Mouse (Mus musculus) limb, embryonic 15.5 days (tissue): ENCODE measurements around the gene Ifnar1. TPM values are rescaled to one million over a fixed set of nuclear protein-coding genes. Genes with fewer than 3 reads are reported as not detected.

Source experiments
- ATAC-seq: fragments of 200-750 bp; cut with Nextera tagmentation; 2 replicates; pipeline ENCODE4 v1.8.0; 2017; ENCODE audit warnings: low read depth, moderate TSS enrichment; ENCODE audit not compliant: insufficient number of reproducible peaks, low FRiP score, low TSS enrichment
- H3K27ac ChIP-seq: fragments of 300-500 bp; sonication (generic); 2 replicates; pipeline ENCODE4 v1.5.1; 2015; ENCODE audit warnings: moderate library complexity, mild to moderate bottlenecking, inconsistent platforms
- H3K27me3 ChIP-seq: fragments of 300-500 bp; sonication (generic); 2 replicates; pipeline ENCODE4 v1.6.1; 2015; ENCODE audit warnings: inconsistent platforms
- H3K36me3 ChIP-seq: fragments of 300-500 bp; sonication (generic); 2 replicates; pipeline ENCODE4 v1.6.1; 2015; ENCODE audit warnings: inconsistent platforms
- H3K4me1 ChIP-seq: fragments of 300-500 bp; sonication (generic); 2 replicates; pipeline ENCODE4 v1.6.1; 2015; ENCODE audit warnings: inconsistent platforms
- H3K4me2 ChIP-seq: fragments of 300-500 bp; sonication (generic); 2 replicates; pipeline ENCODE4 v1.6.1; 2015; ENCODE audit warnings: mild to moderate bottlenecking, inconsistent platforms
- H3K4me3 ChIP-seq: fragments of 300-500 bp; sonication (generic); 2 replicates; pipeline ENCODE4 v1.5.1; 2015; ENCODE audit warnings: mild to moderate bottlenecking, inconsistent platforms
- H3K9ac ChIP-seq: fragments of 300-500 bp; sonication (generic); 2 replicates; pipeline ENCODE4 v1.6.1; 2015; ENCODE audit warnings: inconsistent platforms
- H3K9me3 ChIP-seq: fragments of 300-500 bp; sonication (generic); 2 replicates; pipeline ENCODE4 v1.6.1; 2016; ENCODE audit warnings: inconsistent platforms
- WGBS: fragments of 180-500 bp; shearing (Covaris S2); methylation state at CpG from one replicate; pipeline ENCODE4 v1.1.7; 2015; 5-methylcytosine and 5-hydroxymethylcytosine counted together
- polyA plus RNA-seq: library from polyadenylated mRNA; unstranded; fragments of >200 nt; fragmentation: Nextera tagmentation; extraction: Ambion mirVana; gene quantifications from 2 replicates; pipeline ENCODE4 v1.2.1, GENCODE M21; 2015

Ifnar1 gene
- polyA plus RNA-seq, 1 experiment from 2014 or later, result 55.0 TPM

- ATAC-seq, result no peak
- H3K27me3 ChIP-seq, result no peaks in the 10 kb centered on the region
- H3K4me3 ChIP-seq, result no peak overlapping the region
- H3K36me3 ChIP-seq, result no peaks in the 10 kb centered on the region
- H3K4me2 ChIP-seq, result no peak overlapping the region
- H3K9ac ChIP-seq, result no peak overlapping the region
- H3K9me3 ChIP-seq, result no peaks in the 10 kb centered on the region
- H3K4me1 ChIP-seq, result no peaks in the 10 kb centered on the region
- no peak overlapping the region for H3K27ac ChIP-seq
Measured at GRCm38 (mm10) chr16:91480517-91480916, 4.5 kb upstream of the Ifnar1 start.

- H3K27me3 ChIP-seq, result no peaks in the 10 kb centered on the region
- 50% methylated on average over 17 of the region's 17 CpGs for WGBS
- H3K4me2 ChIP-seq, result peak overlapping the region; percentile 67
- peak overlapping the region; percentile 70 for H3K4me3 ChIP-seq
- H3K4me1 ChIP-seq, result peaks cover 14% of the 10 kb centered on the region
- no peak for ATAC-seq
- H3K9me3 ChIP-seq, result no peaks in the 10 kb centered on the region
- H3K36me3 ChIP-seq, result no peaks in the 10 kb centered on the region; the same call in 1 of the 2 replicates
- peak overlapping the region; percentile 35; the same call in 1 of the 2 replicates for H3K9ac ChIP-seq
- H3K27ac ChIP-seq, result peak overlapping the region; percentile 92
Measured at GRCm38 (mm10) chr16:91484387-91484786, 651 bp upstream of the Ifnar1 start.

- peak overlapping the region; percentile 70 for H3K4me3 ChIP-seq
- no peaks in the 10 kb centered on the region for H3K9me3 ChIP-seq
- no peaks in the 10 kb centered on the region for H3K27me3 ChIP-seq
- H3K4me1 ChIP-seq, result peaks cover 14% of the 10 kb centered on the region
- WGBS, result 33% methylated on average over 5 of the region's 5 CpGs
- no peak for ATAC-seq
- peak overlapping the region; percentile 61 for H3K9ac ChIP-seq
- peak overlapping the region; percentile 92 for H3K27ac ChIP-seq
- peak overlapping the region; percentile 67 for H3K4me2 ChIP-seq
- H3K36me3 ChIP-seq, result peaks cover 14% of the 10 kb centered on the region
Measured at GRCm38 (mm10) chr16:91485841-91486240, 803 bp downstream of the Ifnar1 start.

- H3K9me3 ChIP-seq, result no peaks in the 10 kb centered on the region
- ATAC-seq, result no peak
- H3K27me3 ChIP-seq, result no peaks in the 10 kb centered on the region
- no peak overlapping the region for H3K4me2 ChIP-seq
- WGBS, result 91% methylated on average over 2 of the region's 2 CpGs
- H3K9ac ChIP-seq, result no peak overlapping the region
- H3K4me3 ChIP-seq, result no peak overlapping the region
- peaks cover 14% of the 10 kb centered on the region for H3K4me1 ChIP-seq
- H3K36me3 ChIP-seq, result peaks cover 31% of the 10 kb centered on the region
- no peak overlapping the region for H3K27ac ChIP-seq
Measured at GRCm38 (mm10) chr16:91488066-91488465, 3.0 kb downstream of the Ifnar1 start.

GRCm38 (mm10) chr16:91490897-91491296, 5.9 kb downstream of the Ifnar1 start:
- Histone ChIP-seq H3K4me1 (peaks cover 11% of the 10 kb centered on the region), H3K9ac (no peak overlapping the region), H3K36me3 (peaks cover 56% of the 10 kb centered on the region), H3K4me3 (no peak overlapping the region), H3K27me3 (no peaks in the 10 kb centered on the region), H3K27ac (no peak overlapping the region), H3K4me2 (no peak overlapping the region), H3K9me3 (no peaks in the 10 kb centered on the region)
- WGBS, result 82% methylated on average over 4 of the region's 4 CpGs
- no peak for ATAC-seq

GRCm38 (mm10) chr16:91491473-91491872, 6.4 kb downstream of the Ifnar1 start:
- Histone ChIP-seq H3K4me1 (peaks cover 6% of the 10 kb centered on the region; the same call in 1 of the 2 replicates), H3K9ac (no peak overlapping the region), H3K27ac (no peak overlapping the region), H3K36me3 (peaks cover 61% of the 10 kb centered on the region), H3K27me3 (no peaks in the 10 kb centered on the region), H3K4me3 (no peak overlapping the region), H3K9me3 (no peaks in the 10 kb centered on the region), H3K4me2 (no peak overlapping the region)
- WGBS, result 90% methylated on average over 3 of the region's 3 CpGs
- no peak for ATAC-seq

- H3K4me3 ChIP-seq, result no peak overlapping the region
- peaks cover 91% of the 10 kb centered on the region for H3K36me3 ChIP-seq
- H3K27ac ChIP-seq, result no peak overlapping the region
- H3K4me1 ChIP-seq, result no peaks in the 10 kb centered on the region
- no peak overlapping the region for H3K4me2 ChIP-seq
- H3K9ac ChIP-seq, result no peak overlapping the region
- WGBS, result 93% methylated on average over 4 of the region's 4 CpGs
- H3K9me3 ChIP-seq, result no peaks in the 10 kb centered on the region
- no peak for ATAC-seq
- H3K27me3 ChIP-seq, result no peaks in the 10 kb centered on the region
Measured at GRCm38 (mm10) chr16:91495501-91495900, 10.5 kb downstream of the Ifnar1 start.

GRCm38 (mm10) chr16:91496206-91496605, 11.2 kb downstream of the Ifnar1 start:
- Histone ChIP-seq H3K27me3 (no peaks in the 10 kb centered on the region), H3K4me1 (no peaks in the 10 kb centered on the region), H3K9ac (no peak overlapping the region), H3K4me3 (no peak overlapping the region), H3K27ac (no peak overlapping the region), H3K36me3 (peaks cover 91% of the 10 kb centered on the region), H3K4me2 (no peak overlapping the region), H3K9me3 (no peaks in the 10 kb centered on the region)
- ATAC-seq, result no peak
- WGBS, result 92% methylated on average over 17 of the region's 17 CpGs

GRCm38 (mm10) chr16:91496766-91497165, 11.7 kb downstream of the Ifnar1 start:
- no peaks in the 10 kb centered on the region for H3K27me3 ChIP-seq
- no peaks in the 10 kb centered on the region for H3K4me1 ChIP-seq
- H3K9ac ChIP-seq, result no peak overlapping the region
- H3K9me3 ChIP-seq, result no peaks in the 10 kb centered on the region
- H3K36me3 ChIP-seq, result peaks cover 91% of the 10 kb centered on the region
- H3K27ac ChIP-seq, result no peak overlapping the region
- no peak overlapping the region for H3K4me3 ChIP-seq
- WGBS, result 87% methylated on average over 3 of the region's 3 CpGs
- H3K4me2 ChIP-seq, result no peak overlapping the region
- ATAC-seq, result no peak

GRCm38 (mm10) chr16:91498041-91498440, 13.0 kb downstream of the Ifnar1 start:
- H3K27ac ChIP-seq, result no peak overlapping the region
- H3K4me3 ChIP-seq, result no peak overlapping the region
- 93% methylated on average over 7 of the region's 7 CpGs for WGBS
- H3K4me1 ChIP-seq, result no peaks in the 10 kb centered on the region
- ATAC-seq, result no peak
- H3K9ac ChIP-seq, result no peak overlapping the region
- H3K36me3 ChIP-seq, result peaks cover 89% of the 10 kb centered on the region
- no peaks in the 10 kb centered on the region for H3K9me3 ChIP-seq
- H3K4me2 ChIP-seq, result no peak overlapping the region
- H3K27me3 ChIP-seq, result no peaks in the 10 kb centered on the region

- H3K4me1 ChIP-seq, result no peaks in the 10 kb centered on the region
- no peak for ATAC-seq
- 92% methylated on average over 7 of the region's 7 CpGs for WGBS
- H3K4me2 ChIP-seq, result no peak overlapping the region
- no peak overlapping the region for H3K9ac ChIP-seq
- no peaks in the 10 kb centered on the region for H3K27me3 ChIP-seq
- H3K27ac ChIP-seq, result no peak overlapping the region
- peaks cover 81% of the 10 kb centered on the region for H3K36me3 ChIP-seq
- H3K4me3 ChIP-seq, result no peak overlapping the region
- H3K9me3 ChIP-seq, result no peaks in the 10 kb centered on the region
Measured at GRCm38 (mm10) chr16:91504701-91505100, 19.7 kb downstream of the Ifnar1 start.

GRCm38 (mm10) chr16:91505116-91505601, 20.1 kb downstream of the Ifnar1 start:
- peaks cover 81% of the 10 kb centered on the region for H3K36me3 ChIP-seq
- H3K4me1 ChIP-seq, result no peaks in the 10 kb centered on the region
- 88% methylated on average over 15 of the region's 15 CpGs for WGBS
- ATAC-seq, result no peak
- no peak overlapping the region for H3K9ac ChIP-seq
- H3K4me2 ChIP-seq, result no peak overlapping the region
- no peak overlapping the region for H3K4me3 ChIP-seq
- no peak overlapping the region for H3K27ac ChIP-seq
- H3K9me3 ChIP-seq, result no peaks in the 10 kb centered on the region
- no peaks in the 10 kb centered on the region for H3K27me3 ChIP-seq

- no peak overlapping the region for H3K27ac ChIP-seq
- H3K4me3 ChIP-seq, result no peak overlapping the region
- no peaks in the 10 kb centered on the region for H3K9me3 ChIP-seq
- no peaks in the 10 kb centered on the region for H3K4me1 ChIP-seq
- peaks cover 69% of the 10 kb centered on the region for H3K36me3 ChIP-seq
- ATAC-seq, result no peak
- no peak overlapping the region for H3K4me2 ChIP-seq
- no peak overlapping the region for H3K9ac ChIP-seq
- 91% methylated on average over 12 of the region's 12 CpGs for WGBS
- H3K27me3 ChIP-seq, result no peaks in the 10 kb centered on the region
Measured at GRCm38 (mm10) chr16:91506396-91506795, 21.4 kb downstream of the Ifnar1 start.
